Mouse (Mus musculus) lung, postnatal 0 days (tissue): ENCODE data around the gene Kifc3. TPM values are rescaled to one million over a fixed set of nuclear protein-coding genes. Genes with fewer than 3 reads are reported as not detected.

Experiments used
- ATAC-seq: fragments of 200-750 bp; cut with Nextera tagmentation; 2 replicates; pipeline ENCODE4 v1.8.0; 2017; ENCODE audit warnings: moderate library complexity
- DNase-seq: peaks from one replicate; pipeline ENCODE4 v3.0.0-alpha.2; 2016; ENCODE audit warnings: low spot score
- H3K27ac ChIP-seq: fragments of 300-500 bp; sonication (generic); 2 replicates; pipeline ENCODE4 v1.5.1; 2014; ENCODE audit warnings: antibody characterized with exemption, mild to moderate bottlenecking, low read length, mixed read lengths
- H3K27me3 ChIP-seq: fragments of 300-500 bp; sonication (generic); replicated peaks from 2 replicates; pipeline ENCODE4 v1.6.1; 2014; ENCODE audit warnings: low read length, mixed read lengths; ENCODE audit not compliant: insufficient read depth
- H3K36me3 ChIP-seq: fragments of 300-500 bp; sonication (generic); 2 replicates; pipeline ENCODE4 v1.6.1; 2014; ENCODE audit warnings: low read length, mixed read lengths; ENCODE audit not compliant: insufficient read depth
- H3K4me1 ChIP-seq: fragments of 300-500 bp; sonication (generic); 2 replicates; pipeline ENCODE4 v1.6.1; 2014; ENCODE audit warnings: antibody characterized with exemption, low read depth, low read length, mixed read lengths; ENCODE audit not compliant: insufficient read depth
- H3K4me2 ChIP-seq: fragments of 300-500 bp; sonication (generic); replicated peaks from 2 replicates; pipeline ENCODE4 v1.6.1; 2014; ENCODE audit warnings: low read depth, mild to moderate bottlenecking, low read length, moderate library complexity, mixed read lengths
- H3K4me3 ChIP-seq: fragments of 300-500 bp; sonication (generic); 2 replicates; pipeline ENCODE4 v1.5.1; 2014; ENCODE audit warnings: low read depth, low read length
- H3K9ac ChIP-seq: fragments of 300-500 bp; sonication (generic); replicated peaks from 2 replicates; pipeline ENCODE4 v1.6.1; 2014; ENCODE audit warnings: low read depth, mild to moderate bottlenecking
- H3K9me3 ChIP-seq: fragments of 300-500 bp; sonication (generic); 2 replicates; pipeline ENCODE4 v1.6.1; 2016; ENCODE audit warnings: low read length, mixed read lengths
- CTCF ChIP-seq: IDR thresholded peaks from 2 replicates; pipeline ENCODE4 v1.5.1; 2016; ENCODE audit warnings: antibody characterized with exemption, mild to moderate bottlenecking
- EP300 ChIP-seq: IDR thresholded peaks from 2 replicates; pipeline ENCODE4 v1.6.1; 2016; ENCODE audit warnings: antibody characterized with exemption, mild to moderate bottlenecking, control low read depth
- WGBS: fragments of 180-500 bp; shearing (Covaris S2); extraction: QIAGEN DNeasy Blood & Tissue Kit; methylation state at CpG from one replicate; pipeline ENCODE4 v1.1.7; 2014; 5-methylcytosine and 5-hydroxymethylcytosine counted together
- polyA plus RNA-seq: library from polyadenylated mRNA; unstranded; fragments of >200 nt; fragmentation: Nextera tagmentation; extraction: Ambion mirVana; gene quantifications from 2 replicates; pipeline ENCODE4 v1.2.1, GENCODE M21; 2015

Gene Kifc3
- polyA plus RNA-seq, 1 experiment from 2014 or later = 23.7 TPM

- no peak overlapping the region for H3K9ac ChIP-seq
- H3K27me3 ChIP-seq = no peaks in the 10 kb centered on the region
- TF ChIP-seq CTCF (no peak), EP300 (no peak)
- 70% methylated on average over 10 of the region's 10 CpGs for WGBS
- no peak overlapping the region for H3K4me3 ChIP-seq
- no peaks in the 10 kb centered on the region for H3K9me3 ChIP-seq
- DNase-seq = no peak
- no peak overlapping the region for H3K4me2 ChIP-seq
- H3K36me3 ChIP-seq = peaks cover 2% of the 10 kb centered on the region
- no peak overlapping the region for H3K27ac ChIP-seq
- no peaks in the 10 kb centered on the region; the same call in 1 of the 2 replicates for H3K4me1 ChIP-seq
- ATAC-seq = no peak
These were observed 117.7 kb downstream of the Kifc3 start for GRCm38 (mm10) chr8:95084744-95085431.

GRCm38 (mm10) chr8:95084261-95084660 lies 118.4 kb downstream of the Kifc3 start:
- WGBS = 83% methylated on average over 4 of the region's 4 CpGs
- H3K36me3 ChIP-seq = no peaks in the 10 kb centered on the region
- no peak for DNase-seq
- TF ChIP-seq CTCF (no peak), EP300 (no peak)
- H3K9me3 ChIP-seq = no peaks in the 10 kb centered on the region
- no peak overlapping the region for H3K27ac ChIP-seq
- ATAC-seq = no peak
- no peaks in the 10 kb centered on the region for H3K27me3 ChIP-seq
- H3K4me1 ChIP-seq = no peaks in the 10 kb centered on the region; the same call in 1 of the 2 replicates
- no peak overlapping the region for H3K9ac ChIP-seq
- no peak overlapping the region for H3K4me3 ChIP-seq
- H3K4me2 ChIP-seq = no peak overlapping the region

GRCm38 (mm10) chr8:95081650-95082049 lies 121.0 kb downstream of the Kifc3 start:
- Histone ChIP-seq H3K9ac (peak overlapping the region; percentile 52), H3K36me3 (no peaks in the 10 kb centered on the region), H3K4me2 (peak overlapping the region; percentile 84), H3K4me1 (no peaks in the 10 kb centered on the region; the same call in 1 of the 2 replicates), H3K27ac (no peak overlapping the region), H3K27me3 (no peaks in the 10 kb centered on the region), H3K4me3 (peak overlapping the region; percentile 71), H3K9me3 (no peaks in the 10 kb centered on the region)
- TF ChIP-seq EP300 (no peak), CTCF (no peak)
- WGBS = 8% methylated on average over 11 of the region's 11 CpGs
- no peak for ATAC-seq
- DNase-seq = peak; percentile 13

- Histone ChIP-seq H3K4me1 (no peaks in the 10 kb centered on the region; the same call in 1 of the 2 replicates), H3K9me3 (no peaks in the 10 kb centered on the region), H3K27ac (peak within 1 kb of the TSS; percentile 83), H3K4me3 (peak within 1 kb of the TSS; percentile 71), H3K4me2 (peak within 1 kb of the TSS; percentile 84), H3K27me3 (no peaks in the 10 kb centered on the region), H3K36me3 (no peaks in the 10 kb centered on the region), H3K9ac (peak within 1 kb of the TSS; percentile 59)
- peak; percentile 99 for TF ChIP-seq EP300
- TF ChIP-seq CTCF = no peak; the same call in 1 of the 2 replicates
- WGBS = 2% methylated on average over 47 of the region's 47 CpGs
- DNase-seq (peak; percentile 100), ATAC-seq (peak; percentile 97)
These were observed 122.0 kb downstream of the Kifc3 start, which contains the start of gene Katnb1 for GRCm38 (mm10) chr8:95080381-95081341. Gene Katnb1, plus strand, starts transcription at chr8:95081186.

- Histone ChIP-seq H3K27ac (no peak overlapping the region), H3K27me3 (no peaks in the 10 kb centered on the region), H3K9me3 (no peaks in the 10 kb centered on the region), H3K9ac (no peak overlapping the region), H3K4me3 (no peak overlapping the region), H3K4me1 (no peaks in the 10 kb centered on the region; the same call in 1 of the 2 replicates), H3K36me3 (no peaks in the 10 kb centered on the region), H3K4me2 (no peak overlapping the region)
- DNase-seq (no peak), ATAC-seq (no peak)
- 91% methylated on average over 4 of the region's 4 CpGs for WGBS
- TF ChIP-seq EP300 = no peak
- no peak for TF ChIP-seq CTCF
These were observed 123.3 kb downstream of the Kifc3 start for GRCm38 (mm10) chr8:95079305-95079704.

- H3K9me3 ChIP-seq = no peaks in the 10 kb centered on the region
- H3K27ac ChIP-seq = no peak overlapping the region
- DNase-seq (no peak), ATAC-seq (no peak)
- H3K9ac ChIP-seq = no peak overlapping the region
- TF ChIP-seq EP300 = no peak
- TF ChIP-seq CTCF = no peak
- no peaks in the 10 kb centered on the region for H3K36me3 ChIP-seq
- H3K4me2 ChIP-seq = no peak overlapping the region
- H3K4me1 ChIP-seq = no peaks in the 10 kb centered on the region; the same call in 1 of the 2 replicates
- no peak overlapping the region for H3K4me3 ChIP-seq
- H3K27me3 ChIP-seq = no peaks in the 10 kb centered on the region
- WGBS = 75% methylated on average over 3 of the region's 3 CpGs
These were observed 124.6 kb downstream of the Kifc3 start for GRCm38 (mm10) chr8:95078055-95078454.
